Comparison of ENCODE assay signal across 8 mouse cellular contexts in the genomic region with DNA sequence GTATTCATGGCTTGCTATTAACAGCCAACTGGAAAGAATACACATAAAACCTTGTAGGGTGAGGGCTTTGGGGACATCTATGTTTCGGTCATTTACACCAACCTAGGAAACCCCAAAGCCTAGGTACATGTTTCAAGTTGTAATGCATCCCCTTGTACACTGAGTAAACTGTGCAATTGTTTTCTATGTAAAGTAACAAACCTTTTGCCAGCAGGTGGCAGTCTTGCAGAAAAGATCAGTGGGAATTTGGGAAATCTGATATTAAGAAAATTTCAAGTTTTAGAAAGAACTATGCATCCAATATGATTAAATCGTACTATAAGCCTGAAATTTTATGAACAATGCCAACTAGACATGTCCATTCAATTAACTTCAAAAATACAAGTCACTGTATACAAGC. TPM values are rescaled to one million over a fixed set of nuclear protein-coding genes. Genes with fewer than 3 reads are reported as not detected.
DNase-seq lines count a peak whose midpoint lies in the region; ATAC-seq and TF ChIP-seq lines count a peak whose summit lies in the region.

No protein-coding gene starts in this region.

- H3K9me3 ChIP-seq in neural tube, embryonic 14.5 days (ENCODE audit: control insufficient read depth, low read length) = no peaks in the 10 kb centered on the region

- DNase-seq in gastrocnemius, adult 2 months = peak; percentile 21
- DNase-seq in gastrocnemius, postnatal 14 days = no peak
- peak; percentile 47 to 62 for DNase-seq in right cerebral cortex, adult 2 months (ENCODE audit: low spot score in 2 of 2)
- DNase-seq in right cerebral cortex, adult 18-20 months = no peak
- DNase-seq in cerebellum, postnatal 10 days = peak; percentile 74 to 83
- DNase-seq in kidney, postnatal 36 days = peak; percentile 21 to 69
- DNase-seq in frontal cortex, postnatal 10 days (ENCODE audit: low spot score in 2 of 2) = no peak

- peak; percentile 68 for TF ChIP-seq CTCF in gastrocnemius, adult 2 months (IDR thresholded peaks at IDR 0.05)

- WGBS in neural tube, embryonic 14.5 days = 45% methylated on average over 2 of the region's 2 CpGs

- intact Hi-C loops in gastrocnemius, adult 2 months (cut with DNase I) = loop anchor here (1.0 kb wide), 1 partner anchor 248 kb away; no protein-coding TSS in a partner anchor
- intact Hi-C loops in gastrocnemius, postnatal 14 days (cut with DNase I; ENCODE audit: low total_unique reads) = loop anchor here (5.0 kb wide), 1 partner anchor 250 kb away; no protein-coding TSS in a partner anchor

- H3K4me3 ChIP-seq in gastrocnemius, adult 2 months = no peak overlapping the region
- no peak overlapping the region for H3K4me3 ChIP-seq in neural tube, embryonic 14.5 days (ENCODE audit: low read depth, low read length)

- H3K9ac ChIP-seq in neural tube, embryonic 14.5 days (replicated peaks; ENCODE audit: low read depth, low read length) = no peak overlapping the region

- H3K4me2 ChIP-seq in neural tube, embryonic 14.5 days (ENCODE audit: low read depth, low read length) = no peak overlapping the region

- peak; percentile 66; the same call in 1 of the 2 replicates for ATAC-seq in neural tube, embryonic 14.5 days (ENCODE audit: low read depth)

- H3K27ac ChIP-seq in gastrocnemius, adult 2 months = no peak overlapping the region
- no peak overlapping the region for H3K27ac ChIP-seq in neural tube, embryonic 14.5 days (ENCODE audit: low read depth, low read length)

- no peaks in the 10 kb centered on the region for H3K36me3 ChIP-seq in neural tube, embryonic 14.5 days (ENCODE audit: control insufficient read depth, insufficient read depth, low read length)

- H3K27me3 ChIP-seq in neural tube, embryonic 14.5 days (ENCODE audit: control insufficient read depth, insufficient read depth, low read length) = no peaks in the 10 kb centered on the region

- H3K4me1 ChIP-seq in neural tube, embryonic 14.5 days (ENCODE audit: control insufficient read depth, insufficient read depth, low read length) = no peaks in the 10 kb centered on the region

RNA-seq across cellular contexts. Expression of a gene that starts 15.7 kb away (rescaled TPM):
- total RNA-seq in gastrocnemius, adult 2 months (2021) = 1 to 10 TPM; 4.1 to 4.6 TPM
- total RNA-seq in gastrocnemius, postnatal 14 days (2021) = 1 to 10 TPM; 3.3 to 5.8 TPM
- 8.9 and 9.0 TPM in 2 replicates for polyA plus RNA-seq in neural tube, embryonic 14.5 days (2014; fragmentation: Nextera tagmentation; extraction: Ambion mirVana)

Comparison
In these comparisons a context has a peak if more than half of its experiments do, and no peak if none do; other contexts are left out.
1. DNase-seq: peak in gastrocnemius, adult 2 months (single experiment), right cerebral cortex, adult 2 months (2 of 2), cerebellum, postnatal 10 days (2 of 2) and kidney, postnatal 36 days (2 of 2); none in gastrocnemius, postnatal 14 days (single experiment), right cerebral cortex, adult 18-20 months (single experiment) and frontal cortex, postnatal 10 days (0 of 2).